Mouse (Mus musculus): ENCODE data around the gene Lage3. TPM values are rescaled to one million over a fixed set of nuclear protein-coding genes. Genes with fewer than 3 reads are reported as not detected.

The Lage3 gene
- polyA plus RNA-seq (2012; rRNA removed) = 43.3 and 50.5 TPM in 2 replicates

GRCm38 (mm10) chrX:74353467-74353770 lies at the start of gene Lage3:
Gene Lage3 (minus strand): TSS chrX:74353618.

GRCm38 (mm10) chrX:74392535-74393443 lies 39.4 kb upstream of the Lage3 start, which contains the start of the genes Fam3a and Ikbkg:
Gene Fam3a (minus strand): TSS chrX:74393272.
Gene Ikbkg (plus strand): TSS chrX:74393290.

GRCm38 (mm10) chrX:74372888-74373549 lies 19.6 kb upstream of the Lage3 start, which contains the start of the genes Ubl4a and Slc10a3:
Gene Ubl4a (minus strand): TSS chrX:74373218.
Gene Slc10a3 (minus strand): TSS chrX:74373349.

GRCm38 (mm10) chrX:74328725-74329161 lies 24.7 kb downstream of the Lage3 start, which contains the start of gene Plxna3:
Gene Plxna3 (plus strand): TSS chrX:74329066.

GRCm38 (mm10) chrX:74312540-74313464 lies 40.6 kb downstream of the Lage3 start, which contains the start of gene Fam50a:
Gene Fam50a (plus strand): TSS chrX:74313033.

GRCm38 (mm10) chrX:74304867-74305700 lies 48.3 kb downstream of the Lage3 start, which contains the start of gene Gdi1:
Gene Gdi1 (plus strand): TSS chrX:74304998.

Other genes with a start within 250 kb of the Lage3 start
- not detected in 2 replicates for gene Opn1mw, start 226.2 kb downstream of the Lage3 start, polyA plus RNA-seq (2012; rRNA removed)
- 3.7 and 4.0 TPM in 2 replicates for gene Mecp2, start 218.3 kb downstream of the Lage3 start, polyA plus RNA-seq (2012; rRNA removed)
- gene Tex28, start 185.8 kb downstream of the Lage3 start, polyA plus RNA-seq (2012; rRNA removed) = not detected in 2 replicates
- not detected in 2 replicates for gene Tktl1, start 176.4 kb downstream of the Lage3 start, polyA plus RNA-seq (2012; rRNA removed)
- 62.6 and 67.5 TPM in 2 replicates for gene Flna, start 103.8 kb downstream of the Lage3 start, polyA plus RNA-seq (2012; rRNA removed)
- 24.7 and 30.3 TPM in 2 replicates for gene Emd, start 98.9 kb downstream of the Lage3 start, polyA plus RNA-seq (2012; rRNA removed)
- 1,179 and 1,434 TPM in 2 replicates for gene Rpl10, start 82.8 kb downstream of the Lage3 start, polyA plus RNA-seq (2012; rRNA removed)
- gene Taz, start 71.7 kb downstream of the Lage3 start, polyA plus RNA-seq (2012; rRNA removed) = 18.0 and 20.9 TPM in 2 replicates
- gene Dnase1l1, start 71.3 kb downstream of the Lage3 start, polyA plus RNA-seq (2012; rRNA removed) = 21.8 and 24.2 TPM in 2 replicates
- 58.9 and 70.1 TPM in 2 replicates for gene Atp6ap1, start 56.5 kb downstream of the Lage3 start, polyA plus RNA-seq (2012; rRNA removed)
- 101 and 102 TPM in 2 replicates for gene Gdi1, start 48.6 kb downstream of the Lage3 start, polyA plus RNA-seq (2012; rRNA removed)
- gene Fam50a, start 40.6 kb downstream of the Lage3 start, polyA plus RNA-seq (2012; rRNA removed) = 22.3 and 24.1 TPM in 2 replicates
- gene Plxna3, start 24.6 kb downstream of the Lage3 start, polyA plus RNA-seq (2012; rRNA removed) = 2.8 and 2.9 TPM in 2 replicates
- 18.2 and 19.7 TPM in 2 replicates for gene Ubl4a, start 19.6 kb upstream of the Lage3 start, polyA plus RNA-seq (2012; rRNA removed)
- gene Slc10a3, start 19.7 kb upstream of the Lage3 start, polyA plus RNA-seq (2012; rRNA removed) = 3.6 and 4.8 TPM in 2 replicates
- 5.9 and 7.1 TPM in 2 replicates for gene Fam3a, start 39.7 kb upstream of the Lage3 start, polyA plus RNA-seq (2012; rRNA removed)
- 12.9 and 13.4 TPM in 2 replicates for gene Ikbkg, start 39.7 kb upstream of the Lage3 start, polyA plus RNA-seq (2012; rRNA removed)
- 22.1 and 30.4 TPM in 2 replicates for gene G6pdx, start 75.6 kb upstream of the Lage3 start, polyA plus RNA-seq (2012; rRNA removed)
- gene Gm6880, start 127.8 kb upstream of the Lage3 start, polyA plus RNA-seq (2012; rRNA removed) = not detected in 2 replicates
- gene Olfr1326-ps1, start 221.3 kb upstream of the Lage3 start, polyA plus RNA-seq (2012; rRNA removed) = not detected in 2 replicates
- not detected in 2 replicates for gene Olfr1325, start 239.1 kb upstream of the Lage3 start, polyA plus RNA-seq (2012; rRNA removed)

Data from liver, embryonic 14 days (tissue).